Mouse (Mus musculus): ENCODE results near the gene Tenm2. TPM values are rescaled to one million over a fixed set of nuclear protein-coding genes. Genes with fewer than 3 reads are reported as not detected.

The Tenm2 gene
- total and polyA plus RNA-seq, 3 experiments, result not detected

DNA sequence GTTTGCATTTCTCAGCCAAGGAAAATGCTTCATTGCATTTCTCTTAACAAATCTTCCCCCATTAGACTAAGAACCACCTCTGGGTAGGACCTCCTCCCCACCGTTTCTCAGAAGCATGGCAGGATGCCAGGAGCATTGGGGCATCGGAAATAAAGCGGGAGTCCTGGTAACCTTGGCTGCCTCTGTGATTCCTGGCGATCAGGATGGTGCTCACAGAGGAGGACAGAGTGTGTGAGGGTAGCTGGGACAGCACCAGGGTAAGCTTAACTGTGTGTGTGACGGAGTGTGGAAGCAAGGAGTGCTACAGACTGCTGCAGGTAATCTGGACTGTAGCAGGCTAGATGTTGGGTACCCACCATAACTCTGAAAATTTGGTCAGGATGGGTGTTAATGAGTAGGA, 806.8 kb downstream of the Tenm2 start:
- no peak for DNase-seq (ENCODE audit: extremely low read depth)
- no peaks in the 10 kb centered on the region for H3K36me3 ChIP-seq (replicated peaks in 1 of 2; ENCODE audit: control insufficient read depth in 1 of 2, insufficient read depth in 1 of 2, low read length in 1 of 2)
- peaks cover 83% of the 10 kb centered on the region for H3K9me3 ChIP-seq (replicated peaks; ENCODE audit: low read length)
- H3K79me2 ChIP-seq (replicated peaks; ENCODE audit: control insufficient read depth, extremely low read depth, insufficient read depth, poor library complexity, severe bottlenecking), result no peaks in the 10 kb centered on the region
- no peak overlapping the region for H3K4me3 ChIP-seq (replicated peaks in 1 of 3; ENCODE audit: low read depth in 2 of 3, low read length in 2 of 3, poor library complexity in 1 of 3)
- in situ Hi-C loops (cut with MboI; ENCODE audit: low pct_ligation_motif_present, low pct_unique_long_range_greater_than_20kb, low sequenced_read_pairs), result no loop called here
- TF ChIP-seq MAFK (IDR thresholded peaks at IDR 0.05; ENCODE audit: insufficient replicate concordance, low read length) (no peak), EP300 (IDR thresholded peaks at IDR 0.05; ENCODE audit: low read length) (no peak), CHD2 (IDR thresholded peaks at IDR 0.05; ENCODE audit: low read length) (no peak), NELFE (IDR thresholded peaks at IDR 0.05; ENCODE audit: low read depth, low read length) (no peak), TBP (conservative IDR thresholded peaks at IDR 0.05; ENCODE audit: low read depth, low read length) (no peak), UBTF (IDR thresholded peaks at IDR 0.05; ENCODE audit: low read depth, low read length) (no peak), ZNF384 (IDR thresholded peaks at IDR 0.05; ENCODE audit: low read depth, low read length) (no peak), MYC (IDR thresholded peaks at IDR 0.05; ENCODE audit: low read depth, low read length) (no peak), ELF1 (IDR thresholded peaks at IDR 0.05; ENCODE audit: low read depth, low read length) (no peak), MAX (IDR thresholded peaks at IDR 0.05; ENCODE audit: low read length) (no peak)
- dilution Hi-C loops (cut with MboI; ENCODE audit: extremely low pct_ligation_motif_present, extremely low pct_unique_long_range_greater_than_20kb, low sequenced_read_pairs), result no loop called here
- no peak overlapping the region for H3K4me2 ChIP-seq (ENCODE audit: insufficient read depth, low read depth, poor library complexity, severe bottlenecking)
- no peak overlapping the region for H3K27ac ChIP-seq (ENCODE audit: insufficient read depth, low read depth)
- no peak overlapping the region for H3K9ac ChIP-seq (ENCODE audit: insufficient read depth, low read depth)
- H3K27me3 ChIP-seq (replicated peaks), result no peaks in the 10 kb centered on the region
- H3K4me1 ChIP-seq (ENCODE audit: control insufficient read depth in 1 of 2, insufficient read depth in 2 of 2), result no peaks in the 10 kb centered on the region

DNA sequence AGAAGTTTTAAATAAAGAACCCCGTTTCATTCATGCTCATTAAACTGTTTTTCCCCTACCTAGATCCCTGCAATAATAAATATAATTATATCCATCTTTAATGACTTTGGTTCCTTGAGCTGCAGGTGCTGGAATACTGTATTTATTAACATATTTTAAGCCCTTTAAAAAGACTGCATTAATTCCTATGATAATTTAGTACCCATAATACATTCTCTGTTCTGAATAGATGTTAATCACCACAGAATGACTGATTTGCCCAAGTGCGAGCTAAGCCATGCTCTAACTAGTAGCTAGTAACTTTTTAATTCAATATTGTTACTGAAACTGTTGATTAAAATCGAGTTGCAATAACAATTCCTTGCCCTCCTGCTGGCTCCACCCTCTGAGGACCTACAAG, 810.8 kb downstream of the Tenm2 start:
- no peaks in the 10 kb centered on the region for H3K36me3 ChIP-seq (replicated peaks in 1 of 2; ENCODE audit: control insufficient read depth in 1 of 2, insufficient read depth in 1 of 2, low read length in 1 of 2)
- no peak overlapping the region for H3K4me3 ChIP-seq (replicated peaks in 1 of 3; ENCODE audit: low read depth in 2 of 3, low read length in 2 of 3, poor library complexity in 1 of 3)
- in situ Hi-C loops (cut with MboI; ENCODE audit: low pct_ligation_motif_present, low pct_unique_long_range_greater_than_20kb, low sequenced_read_pairs), result no loop called here
- TF ChIP-seq USF1 (IDR thresholded peaks at IDR 0.05; ENCODE audit: low read depth, low read length) (no peak), USF2 (conservative IDR thresholded peaks at IDR 0.05; ENCODE audit: low read depth, low read length) (no peak), TCF12 (IDR thresholded peaks at IDR 0.05; ENCODE audit: low read depth, low read length) (no peak)
- H3K4me2 ChIP-seq (ENCODE audit: insufficient read depth, low read depth, poor library complexity, severe bottlenecking), result no peak overlapping the region
- no peaks in the 10 kb centered on the region for H3K27me3 ChIP-seq (replicated peaks)
- H3K27ac ChIP-seq (ENCODE audit: insufficient read depth, low read depth), result no peak overlapping the region
- DNase-seq (ENCODE audit: extremely low read depth), result no peak
- H3K4me1 ChIP-seq (ENCODE audit: control insufficient read depth in 1 of 2, insufficient read depth in 2 of 2), result no peaks in the 10 kb centered on the region
- dilution Hi-C loops (cut with MboI; ENCODE audit: extremely low pct_ligation_motif_present, extremely low pct_unique_long_range_greater_than_20kb, low sequenced_read_pairs), result no loop called here
- H3K9me3 ChIP-seq (replicated peaks; ENCODE audit: low read length), result peaks cover 77% of the 10 kb centered on the region
- no peaks in the 10 kb centered on the region for H3K79me2 ChIP-seq (replicated peaks; ENCODE audit: control insufficient read depth, extremely low read depth, insufficient read depth, poor library complexity, severe bottlenecking)
- no peak overlapping the region for H3K9ac ChIP-seq (ENCODE audit: insufficient read depth, low read depth)

DNA sequence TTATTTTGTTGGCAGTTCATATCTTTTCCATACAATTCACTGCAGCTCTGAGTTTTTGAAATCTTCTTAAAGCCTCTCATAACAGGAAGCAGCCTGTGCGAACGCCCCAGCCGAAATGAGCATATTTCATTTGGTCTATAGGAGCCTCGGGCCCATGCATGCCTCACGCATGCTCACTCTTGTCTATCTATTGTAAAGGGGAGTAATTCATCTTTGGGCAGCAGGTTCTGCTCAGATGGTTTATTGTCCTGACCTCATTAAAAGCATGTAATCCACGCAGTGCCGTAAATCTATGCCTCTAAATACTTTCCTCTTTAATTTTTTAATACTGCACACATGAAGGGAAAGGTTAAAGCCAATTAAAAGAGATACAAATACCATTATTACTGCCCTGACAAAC, 815.7 kb downstream of the Tenm2 start:
- TF ChIP-seq RCOR1 (conservative IDR thresholded peaks at IDR 0.05; ENCODE audit: low read depth, low read length), result no peak
- TF ChIP-seq MYC (IDR thresholded peaks at IDR 0.05; ENCODE audit: low read depth, low read length), result no peak
- TF ChIP-seq E2F4 (IDR thresholded peaks at IDR 0.05; ENCODE audit: insufficient replicate concordance, low read depth, low read length), result no peak
- Histone ChIP-seq H3K9ac (ENCODE audit: insufficient read depth, low read depth) (no peak overlapping the region), H3K36me3 (replicated peaks in 1 of 2; ENCODE audit: control insufficient read depth in 1 of 2, insufficient read depth in 1 of 2, low read length in 1 of 2) (no peaks in the 10 kb centered on the region), H3K79me2 (replicated peaks; ENCODE audit: control insufficient read depth, extremely low read depth, insufficient read depth, poor library complexity, severe bottlenecking) (no peaks in the 10 kb centered on the region), H3K27ac (ENCODE audit: insufficient read depth, low read depth) (no peak overlapping the region), H3K27me3 (replicated peaks) (no peaks in the 10 kb centered on the region), H3K4me2 (ENCODE audit: insufficient read depth, low read depth, poor library complexity, severe bottlenecking) (no peak overlapping the region), H3K4me1 (ENCODE audit: control insufficient read depth in 1 of 2, insufficient read depth in 2 of 2) (no peaks in the 10 kb centered on the region), H3K9me3 (replicated peaks; ENCODE audit: low read length) (peaks cover 73% of the 10 kb centered on the region), H3K4me3 (replicated peaks in 1 of 3; ENCODE audit: low read depth in 2 of 3, low read length in 2 of 3, poor library complexity in 1 of 3) (no peak overlapping the region)
- no peak for DNase-seq (ENCODE audit: extremely low read depth)
- in situ Hi-C loops (cut with MboI; ENCODE audit: low pct_ligation_motif_present, low pct_unique_long_range_greater_than_20kb, low sequenced_read_pairs) (no loop called here), dilution Hi-C loops (cut with MboI; ENCODE audit: extremely low pct_ligation_motif_present, extremely low pct_unique_long_range_greater_than_20kb, low sequenced_read_pairs) (no loop called here)
